Mouse (Mus musculus): ENCODE measurements around the gene Plekhg1. TPM values are rescaled to one million over a fixed set of nuclear protein-coding genes. Genes with fewer than 3 reads are reported as not detected.

Gene Plekhg1
- polyA plus RNA-seq, 1 experiment = 2.3 TPM

GRCm38 (mm10) chr10:3737034-3737433, 3.1 kb upstream of the Plekhg1 start:
- 92% methylated on average over 3 of the region's 3 CpGs for WGBS
- Histone ChIP-seq H3K4me3 (ENCODE audit: control insufficient read depth, insufficient read depth, low read length) (no peak overlapping the region), H3K4me1 (replicated peaks; ENCODE audit: control insufficient read depth, insufficient read depth, low read length) (0 out of 2 replicates have a peak, but pooled peaks cover 4% of the 10 kb centered on the region), H3K27me3 (ENCODE audit: control insufficient read depth, insufficient read depth, low read length) (peaks cover 10% of the 10 kb centered on the region; the same call in 1 of the 2 replicates), H3K27ac (ENCODE audit: control insufficient read depth, insufficient read depth, low read length) (no peak overlapping the region), H3K36me3 (ENCODE audit: control insufficient read depth, insufficient read depth, low read length) (no peaks in the 10 kb centered on the region)
- no peak for DNase-seq
- TF ChIP-seq CTCF (IDR thresholded peaks at IDR 0.05; ENCODE audit: borderline replicate concordance, control insufficient read depth, extremely low read depth, insufficient read depth, low read length, poor library complexity) (no peak), POLR2A (IDR thresholded peaks at IDR 0.05; ENCODE audit: control insufficient read depth, extremely low read depth, insufficient read depth, low read length, poor library complexity) (no peak)

- 2% methylated on average over 34 of the region's 47 CpGs for WGBS
- Histone ChIP-seq H3K4me3 (ENCODE audit: control insufficient read depth, insufficient read depth, low read length) (peak overlapping the region; percentile 33), H3K27ac (ENCODE audit: control insufficient read depth, insufficient read depth, low read length) (no peak overlapping the region), H3K4me1 (replicated peaks; ENCODE audit: control insufficient read depth, insufficient read depth, low read length) (0 out of 2 replicates have a peak, but pooled peaks cover 4% of the 10 kb centered on the region), H3K27me3 (ENCODE audit: control insufficient read depth, insufficient read depth, low read length) (peaks cover 11% of the 10 kb centered on the region; the same call in 1 of the 2 replicates), H3K36me3 (ENCODE audit: control insufficient read depth, insufficient read depth, low read length) (no peaks in the 10 kb centered on the region)
- no peak for TF ChIP-seq CTCF (IDR thresholded peaks at IDR 0.05; ENCODE audit: borderline replicate concordance, control insufficient read depth, extremely low read depth, insufficient read depth, low read length, poor library complexity)
- no peak for TF ChIP-seq POLR2A (IDR thresholded peaks at IDR 0.05; ENCODE audit: control insufficient read depth, extremely low read depth, insufficient read depth, low read length, poor library complexity)
- DNase-seq = no peak
These were observed 582 bp downstream of the Plekhg1 start for GRCm38 (mm10) chr10:3740504-3741388.

GRCm38 (mm10) chr10:3741791-3742190, 1.6 kb downstream of the Plekhg1 start:
- 58% methylated on average over 5 of the region's 5 CpGs for WGBS

GRCm38 (mm10) chr10:3743069-3743468, 2.9 kb downstream of the Plekhg1 start:
- Histone ChIP-seq H3K27ac (ENCODE audit: control insufficient read depth, insufficient read depth, low read length) (no peak overlapping the region), H3K4me3 (ENCODE audit: control insufficient read depth, insufficient read depth, low read length) (no peak overlapping the region), H3K36me3 (ENCODE audit: control insufficient read depth, insufficient read depth, low read length) (no peaks in the 10 kb centered on the region), H3K27me3 (ENCODE audit: control insufficient read depth, insufficient read depth, low read length) (peaks cover 11% of the 10 kb centered on the region; the same call in 1 of the 2 replicates), H3K4me1 (replicated peaks; ENCODE audit: control insufficient read depth, insufficient read depth, low read length) (0 out of 2 replicates have a peak, but pooled peaks cover 4% of the 10 kb centered on the region)
- DNase-seq = no peak
- TF ChIP-seq POLR2A (IDR thresholded peaks at IDR 0.05; ENCODE audit: control insufficient read depth, extremely low read depth, insufficient read depth, low read length, poor library complexity) (no peak), CTCF (IDR thresholded peaks at IDR 0.05; ENCODE audit: borderline replicate concordance, control insufficient read depth, extremely low read depth, insufficient read depth, low read length, poor library complexity) (no peak)
- WGBS = 91% methylated on average over 2 of the region's 2 CpGs

More at GRCm38 (mm10) chr10:3741791-3742190, 1.6 kb downstream of the Plekhg1 start:
- no peak overlapping the region for H3K4me3 ChIP-seq (ENCODE audit: control insufficient read depth, insufficient read depth, low read length)
- no peak for TF ChIP-seq CTCF (IDR thresholded peaks at IDR 0.05; ENCODE audit: borderline replicate concordance, control insufficient read depth, extremely low read depth, insufficient read depth, low read length, poor library complexity)
- no peak for TF ChIP-seq POLR2A (IDR thresholded peaks at IDR 0.05; ENCODE audit: control insufficient read depth, extremely low read depth, insufficient read depth, low read length, poor library complexity)
- H3K27me3 ChIP-seq (ENCODE audit: control insufficient read depth, insufficient read depth, low read length) = peaks cover 11% of the 10 kb centered on the region; the same call in 1 of the 2 replicates
- 0 out of 2 replicates have a peak, but pooled peaks cover 4% of the 10 kb centered on the region for H3K4me1 ChIP-seq (replicated peaks; ENCODE audit: control insufficient read depth, insufficient read depth, low read length)
- no peak overlapping the region for H3K27ac ChIP-seq (ENCODE audit: control insufficient read depth, insufficient read depth, low read length)
- H3K36me3 ChIP-seq (ENCODE audit: control insufficient read depth, insufficient read depth, low read length) = no peaks in the 10 kb centered on the region
- DNase-seq = no peak

GRCm38 (mm10) chr10:3743826-3744225, 3.7 kb downstream of the Plekhg1 start:
- H3K27me3 ChIP-seq (ENCODE audit: control insufficient read depth, insufficient read depth, low read length) = peaks cover 11% of the 10 kb centered on the region; the same call in 1 of the 2 replicates
- WGBS = 88% methylated on average over 5 of the region's 5 CpGs
- DNase-seq = no peak
- TF ChIP-seq CTCF (IDR thresholded peaks at IDR 0.05; ENCODE audit: borderline replicate concordance, control insufficient read depth, extremely low read depth, insufficient read depth, low read length, poor library complexity) (no peak), POLR2A (IDR thresholded peaks at IDR 0.05; ENCODE audit: control insufficient read depth, extremely low read depth, insufficient read depth, low read length, poor library complexity) (no peak)
- 0 out of 2 replicates have a peak, but pooled peaks cover 4% of the 10 kb centered on the region for H3K4me1 ChIP-seq (replicated peaks; ENCODE audit: control insufficient read depth, insufficient read depth, low read length)
- no peaks in the 10 kb centered on the region for H3K36me3 ChIP-seq (ENCODE audit: control insufficient read depth, insufficient read depth, low read length)
- no peak overlapping the region for H3K4me3 ChIP-seq (ENCODE audit: control insufficient read depth, insufficient read depth, low read length)
- no peak overlapping the region for H3K27ac ChIP-seq (ENCODE audit: control insufficient read depth, insufficient read depth, low read length)

GRCm38 (mm10) chr10:3746794-3747518, 6.8 kb downstream of the Plekhg1 start:
- TF ChIP-seq CTCF (IDR thresholded peaks at IDR 0.05; ENCODE audit: borderline replicate concordance, control insufficient read depth, extremely low read depth, insufficient read depth, low read length, poor library complexity) (no peak), POLR2A (IDR thresholded peaks at IDR 0.05; ENCODE audit: control insufficient read depth, extremely low read depth, insufficient read depth, low read length, poor library complexity) (no peak)
- no peak for DNase-seq
- Histone ChIP-seq H3K4me3 (ENCODE audit: control insufficient read depth, insufficient read depth, low read length) (no peak overlapping the region), H3K36me3 (ENCODE audit: control insufficient read depth, insufficient read depth, low read length) (no peaks in the 10 kb centered on the region), H3K4me1 (replicated peaks; ENCODE audit: control insufficient read depth, insufficient read depth, low read length) (no peaks in the 10 kb centered on the region), H3K27me3 (ENCODE audit: control insufficient read depth, insufficient read depth, low read length) (peaks cover under 1% of the 10 kb centered on the region; the same call in 1 of the 2 replicates), H3K27ac (ENCODE audit: control insufficient read depth, insufficient read depth, low read length) (no peak overlapping the region)
- WGBS = 82% methylated on average over 3 of the region's 3 CpGs

Measured in thymus, adult 2 months (tissue).